Mouse (Mus musculus) testis, adult 2 months (tissue): ENCODE measurements around the gene Slc35e3. TPM values are rescaled to one million over a fixed set of nuclear protein-coding genes. Genes with fewer than 3 reads are reported as not detected.

Experiments
- H3K27ac ChIP-seq: fragments of 200-500 bp; 2 replicates; pipeline ENCODE4 v1.5.1; 2012; ENCODE audit warnings: low read depth, low read length; ENCODE audit not compliant: control insufficient read depth, insufficient read depth
- H3K27me3 ChIP-seq: fragments of 200-500 bp; 2 replicates; pipeline ENCODE4 v1.6.1; 2012; ENCODE audit warnings: mild to moderate bottlenecking, low read length, moderate library complexity; ENCODE audit not compliant: control insufficient read depth, insufficient read depth
- H3K36me3 ChIP-seq: fragments of 200-500 bp; 2 replicates; pipeline ENCODE4 v1.6.1; 2012; ENCODE audit warnings: mild to moderate bottlenecking, low read length; ENCODE audit not compliant: control insufficient read depth, insufficient read depth
- H3K4me1 ChIP-seq: fragments of 200-500 bp; 2 replicates; pipeline ENCODE4 v1.6.1; 2012; ENCODE audit warnings: low read length; ENCODE audit not compliant: control insufficient read depth, insufficient read depth
- H3K4me3 ChIP-seq: fragments of 200-500 bp; 2 replicates; pipeline ENCODE4 v1.5.1; 2012; ENCODE audit warnings: low read depth, mild to moderate bottlenecking, low read length, moderate library complexity, mixed read lengths; ENCODE audit not compliant: control insufficient read depth
- CTCF ChIP-seq: fragments of 200-500 bp; IDR thresholded peaks from 2 replicates; pipeline ENCODE4 v1.5.1; 2012; ENCODE audit warnings: low read depth, mild to moderate bottlenecking, inconsistent platforms, low read length, moderate library complexity; ENCODE audit not compliant: control insufficient read depth, insufficient read depth, insufficient replicate concordance
- POLR2A ChIP-seq: fragments of 200-500 bp; IDR thresholded peaks from 2 replicates; pipeline ENCODE4 v1.6.1; 2012; ENCODE audit warnings: low read depth, mild to moderate bottlenecking, inconsistent platforms, low read length, moderate library complexity; ENCODE audit not compliant: control insufficient read depth
- polyA plus RNA-seq: library from polyadenylated mRNA; depleted of rRNA; stranded (reverse); fragments of >200 nt; gene quantifications from 2 replicates; pipeline ENCODE4 v1.2.3, GENCODE M21; 2012

The Slc35e3 gene
- polyA plus RNA-seq, 1 experiment, result 2.7 TPM

- Histone ChIP-seq H3K4me3 (no peak overlapping the region), H3K27ac (no peak overlapping the region), H3K4me1 (no peaks in the 10 kb centered on the region; the same call in none of the 2 replicates), H3K27me3 (no peaks in the 10 kb centered on the region), H3K36me3 (peaks cover 2% of the 10 kb centered on the region; the same call in 1 of the 2 replicates)
- TF ChIP-seq POLR2A, result no peak
- no peak for TF ChIP-seq CTCF
Observed at GRCm38 (mm10) chr10:117743182-117743581, 3.0 kb downstream of the Slc35e3 start.

GRCm38 (mm10) chr10:117742618-117743017, 3.5 kb downstream of the Slc35e3 start:
- no peaks in the 10 kb centered on the region; the same call in none of the 2 replicates for H3K4me1 ChIP-seq
- no peak overlapping the region for H3K27ac ChIP-seq
- H3K36me3 ChIP-seq, result peaks cover 2% of the 10 kb centered on the region; the same call in 1 of the 2 replicates
- no peaks in the 10 kb centered on the region for H3K27me3 ChIP-seq
- H3K4me3 ChIP-seq, result no peak overlapping the region
- TF ChIP-seq CTCF (no peak), POLR2A (no peak)

GRCm38 (mm10) chr10:117741698-117742475, 4.3 kb downstream of the Slc35e3 start:
- H3K36me3 ChIP-seq, result peaks cover 2% of the 10 kb centered on the region; the same call in 1 of the 2 replicates

DNA sequence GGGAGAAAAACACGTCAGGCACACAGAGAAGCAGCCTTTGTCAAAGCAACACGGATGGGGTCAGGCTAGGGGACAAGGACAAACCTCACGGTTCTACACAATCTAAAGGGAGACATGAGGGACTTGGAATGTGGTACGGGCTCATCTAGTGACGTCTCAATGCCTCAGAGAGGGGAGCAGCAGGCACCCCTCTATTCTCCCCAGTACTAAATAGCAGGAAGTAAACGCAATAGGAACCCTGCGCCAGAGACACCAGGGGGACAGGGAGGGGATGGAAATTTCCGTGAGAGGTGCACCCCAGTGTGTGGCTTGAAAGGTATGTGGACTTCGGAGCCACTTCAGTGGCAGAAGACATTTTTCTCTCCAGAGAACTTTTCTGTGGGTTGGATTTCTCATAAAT, 5.2 kb downstream of the Slc35e3 start:
- TF ChIP-seq POLR2A (no peak), CTCF (no peak)
- Histone ChIP-seq H3K36me3 (peaks cover 2% of the 10 kb centered on the region; the same call in 1 of the 2 replicates), H3K4me3 (no peak overlapping the region), H3K27ac (no peak overlapping the region), H3K27me3 (no peaks in the 10 kb centered on the region), H3K4me1 (no peaks in the 10 kb centered on the region; the same call in none of the 2 replicates)

More at GRCm38 (mm10) chr10:117741698-117742475, 4.3 kb downstream of the Slc35e3 start:
- TF ChIP-seq POLR2A (no peak), CTCF (no peak)
- no peak overlapping the region for H3K4me3 ChIP-seq
- no peaks in the 10 kb centered on the region; the same call in none of the 2 replicates for H3K4me1 ChIP-seq
- H3K27me3 ChIP-seq, result no peaks in the 10 kb centered on the region
- H3K27ac ChIP-seq, result no peak overlapping the region

DNA sequence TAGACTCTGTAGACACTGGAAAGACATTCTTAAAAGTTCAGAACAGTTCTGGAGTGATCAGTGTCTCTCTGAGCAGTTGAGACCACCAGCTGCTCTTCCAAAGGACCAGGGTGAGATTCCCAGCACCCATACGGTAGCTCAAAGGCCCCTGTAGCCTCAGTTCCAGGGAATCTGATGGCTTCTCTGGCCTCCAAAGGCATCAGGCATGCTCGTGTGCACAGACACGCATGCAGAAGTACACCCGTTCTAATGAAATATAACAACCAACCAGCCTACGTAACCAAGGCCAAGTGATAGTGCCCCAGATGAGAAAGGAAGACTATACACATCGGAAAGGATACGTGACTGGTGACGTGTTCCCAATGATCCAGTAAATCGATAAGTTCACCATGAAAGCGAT, 6.0 kb downstream of the Slc35e3 start:
- Histone ChIP-seq H3K27me3 (no peaks in the 10 kb centered on the region), H3K27ac (no peak overlapping the region), H3K4me1 (no peaks in the 10 kb centered on the region; the same call in 1 of the 2 replicates), H3K36me3 (peaks cover 2% of the 10 kb centered on the region; the same call in 1 of the 2 replicates), H3K4me3 (no peak overlapping the region)
- TF ChIP-seq POLR2A (no peak), CTCF (no peak)

DNA sequence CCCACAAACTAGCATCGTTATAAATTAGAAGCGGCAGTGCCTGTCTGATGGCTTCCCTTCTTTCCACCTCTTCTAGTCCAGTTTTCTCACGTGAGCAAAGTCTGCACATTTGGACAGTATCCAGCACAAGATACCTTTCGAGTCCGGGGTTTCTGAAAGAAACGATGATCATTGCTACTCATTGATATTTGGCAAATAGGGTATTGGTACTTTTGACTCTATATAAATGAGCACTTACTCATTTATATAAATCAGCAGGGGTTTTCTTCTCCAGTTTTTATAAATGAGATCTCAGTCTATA, 6.6 kb downstream of the Slc35e3 start:
- Histone ChIP-seq H3K27me3 (no peaks in the 10 kb centered on the region), H3K27ac (no peak overlapping the region), H3K4me1 (no peaks in the 10 kb centered on the region), H3K36me3 (peaks cover 2% of the 10 kb centered on the region; the same call in 1 of the 2 replicates), H3K4me3 (no peak overlapping the region)
- no peak for TF ChIP-seq POLR2A
- no peak for TF ChIP-seq CTCF

GRCm38 (mm10) chr10:117738928-117739647, 7.1 kb downstream of the Slc35e3 start:
- no peak overlapping the region for H3K4me3 ChIP-seq
- H3K27me3 ChIP-seq, result no peaks in the 10 kb centered on the region
- H3K4me1 ChIP-seq, result no peaks in the 10 kb centered on the region
- TF ChIP-seq CTCF, result no peak
- no peak for TF ChIP-seq POLR2A
- no peak overlapping the region for H3K27ac ChIP-seq
- H3K36me3 ChIP-seq, result peaks cover 2% of the 10 kb centered on the region; the same call in 1 of the 2 replicates
